Mouse (Mus musculus): Measurements from ENCODE around the gene Gabarapl1.

- TF ChIP-seq GATA1 (IDR thresholded peaks at IDR 0.05; ENCODE audit: low read length), result no peak
- no peak for TF ChIP-seq TAL1 (IDR thresholded peaks at IDR 0.05; ENCODE audit: low read length)
These were observed 50.1 kb downstream of the Gabarapl1 start for GRCm38 (mm10) chr6:129583014-129583413.
